10 mouse cellular contexts compared by ENCODE assay signal in the genomic region with DNA sequence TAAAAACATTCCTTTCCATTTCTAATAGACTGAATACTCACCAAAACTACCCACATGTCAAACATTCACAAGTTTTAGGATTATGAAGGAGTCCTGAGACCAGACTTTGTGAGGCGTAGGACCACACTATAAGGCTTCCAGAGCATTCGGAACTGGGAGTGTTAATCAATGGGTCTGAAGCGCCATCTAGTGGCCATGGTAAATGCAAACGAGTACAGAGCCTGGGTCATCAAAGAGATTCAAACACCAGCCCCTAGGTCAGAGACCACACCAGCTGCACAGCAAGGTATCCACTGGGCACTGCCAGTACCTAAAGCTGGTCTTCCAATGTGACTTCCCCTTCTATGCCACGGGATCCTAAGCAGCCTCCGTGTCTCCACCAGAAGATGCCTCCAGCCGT. TPM values are rescaled to one million over a fixed set of nuclear protein-coding genes. Genes with fewer than 3 reads are reported as not detected.
A peak's percentile ranks its signal among the peaks of the same experiment; 100 is the strongest.
DNase-seq lines count a peak whose midpoint lies in the region; ATAC-seq and TF ChIP-seq lines count a peak whose summit lies in the region.
"Had no signal": no experiment of that assay in that cellular context is flagged by ENCODE, and none has a peak within 500 bp of the region (broad histone marks: within the 10 kb centered on the region; RNA-seq: fewer than 3 reads in every experiment).

No protein-coding gene starts in this region.

- no peak overlapping the region for H3K9ac ChIP-seq in midbrain, embryonic 16.5 days (ENCODE audit: low read depth, low read length)
- H3K9ac ChIP-seq in forebrain, embryonic 16.5 days (replicated peaks; ENCODE audit: low read depth, low read length): no peak overlapping the region
- no peak overlapping the region for H3K9ac ChIP-seq in intestine, postnatal 0 days (ENCODE audit: low read depth, low read length)
- H3K9ac ChIP-seq: embryonic facial prominence, embryonic 12.5 days had no signal

- WGBS in midbrain, embryonic 10.5 days: 14% methylated on average over 7 of the region's 7 CpGs
- 12% methylated on average over 7 of the region's 7 CpGs for WGBS in midbrain, embryonic 16.5 days
- 12% methylated on average over 7 of the region's 7 CpGs for WGBS in forebrain, embryonic 16.5 days
- 13% methylated on average over 7 of the region's 7 CpGs for WGBS in intestine, postnatal 0 days

- no peak overlapping the region for H3K4me3 ChIP-seq in midbrain, embryonic 10.5 days
- H3K4me3 ChIP-seq in midbrain, embryonic 16.5 days (ENCODE audit: low read depth, low read length): no peak overlapping the region
- no peak overlapping the region for H3K4me3 ChIP-seq in forebrain, embryonic 16.5 days (replicated peaks; ENCODE audit: low read length)
- H3K4me3 ChIP-seq in intestine, postnatal 0 days (ENCODE audit: low read depth, low read length): no peak overlapping the region
- no peak overlapping the region for H3K4me3 ChIP-seq in testis, adult 2 months (ENCODE audit: control insufficient read depth, low read depth, low read length)
- H3K4me3 ChIP-seq: embryonic facial prominence, embryonic 12.5 days had no signal

- DNase-seq in midbrain, embryonic 10.5 days (ENCODE audit: low spot score): peak; percentile 80
- peak; percentile 59 for DNase-seq in cerebellum, adult 11 months
- peak; percentile 84 to 89 for DNase-seq in left cerebral cortex, postnatal 25 days (ENCODE audit: low spot score in 2 of 2)
- DNase-seq in natural killer cell, adult 2 months (ENCODE audit: low spot score in 2 of 2): peak; percentile 55 to 66

- H3K9me3 ChIP-seq in midbrain, embryonic 10.5 days (replicated peaks): no peaks in the 10 kb centered on the region
- no peaks in the 10 kb centered on the region for H3K9me3 ChIP-seq in midbrain, embryonic 16.5 days (replicated peaks; ENCODE audit: control insufficient read depth, low read length, poor library complexity, severe bottlenecking)
- no peaks in the 10 kb centered on the region for H3K9me3 ChIP-seq in forebrain, embryonic 16.5 days (ENCODE audit: control insufficient read depth, low read length)
- no peaks in the 10 kb centered on the region for H3K9me3 ChIP-seq in intestine, postnatal 0 days (ENCODE audit: control insufficient read depth)
- H3K9me3 ChIP-seq: embryonic facial prominence, embryonic 12.5 days had no signal

- no peak for TF ChIP-seq POLR2A in testis, adult 2 months (IDR thresholded peaks at IDR 0.05; ENCODE audit: control insufficient read depth, low read depth, low read length)

- no peak for ATAC-seq in midbrain, embryonic 16.5 days
- ATAC-seq in forebrain, embryonic 16.5 days: peak; percentile 63; the same call in 1 of the 2 replicates
- ATAC-seq in intestine, postnatal 0 days: 0 out of 2 replicates have a peak, but pooled peaks have one; percentile 41

- intact Hi-C loops in left cerebral cortex, postnatal 25 days (cut with DNase I): loop anchor here (1.0 to 5.0 kb wide), 3 partner anchors 131 to 301 kb away; no protein-coding TSS in a partner anchor

- peaks cover 15% of the 10 kb centered on the region; the same call in 1 of the 2 replicates for H3K27me3 ChIP-seq in midbrain, embryonic 10.5 days (ENCODE audit: low read depth, poor library complexity, severe bottlenecking)
- H3K27me3 ChIP-seq in midbrain, embryonic 16.5 days (ENCODE audit: control insufficient read depth, insufficient read depth, low read depth, low read length): 0 out of 2 replicates have a peak, but pooled peaks cover 2% of the 10 kb centered on the region
- no peaks in the 10 kb centered on the region for H3K27me3 ChIP-seq in forebrain, embryonic 16.5 days (replicated peaks; ENCODE audit: control insufficient read depth, insufficient read depth, low read length)
- H3K27me3 ChIP-seq in intestine, postnatal 0 days (replicated peaks; ENCODE audit: control insufficient read depth, insufficient read depth, low read length): 0 out of 2 replicates have a peak, but pooled peaks cover 3% of the 10 kb centered on the region
- no peaks in the 10 kb centered on the region for H3K27me3 ChIP-seq in testis, adult 2 months (ENCODE audit: control insufficient read depth, insufficient read depth, low read length)
- H3K27me3 ChIP-seq: embryonic facial prominence, embryonic 12.5 days had no signal

- no peak overlapping the region for H3K27ac ChIP-seq in midbrain, embryonic 10.5 days (replicated peaks)
- H3K27ac ChIP-seq in midbrain, embryonic 16.5 days (ENCODE audit: low read length): no peak overlapping the region
- H3K27ac ChIP-seq in forebrain, embryonic 16.5 days (ENCODE audit: low read length): no peak overlapping the region
- no peak overlapping the region for H3K27ac ChIP-seq in intestine, postnatal 0 days (ENCODE audit: low read depth, low read length)
- no peak overlapping the region for H3K27ac ChIP-seq in testis, adult 2 months (ENCODE audit: control insufficient read depth, insufficient read depth, low read depth, low read length)
- H3K27ac ChIP-seq: embryonic facial prominence, embryonic 12.5 days had no signal

- peak; percentile 91 for TF ChIP-seq CTCF in intestine, postnatal 0 days (IDR thresholded peaks at IDR 0.05; ENCODE audit: low read depth)
- peak; percentile 59; the same call in 1 of the 2 replicates for TF ChIP-seq CTCF in testis, adult 2 months (IDR thresholded peaks at IDR 0.05; ENCODE audit: control insufficient read depth, insufficient read depth, insufficient replicate concordance, low read depth, low read length)

- no peaks in the 10 kb centered on the region for H3K4me1 ChIP-seq in midbrain, embryonic 10.5 days
- H3K4me1 ChIP-seq in midbrain, embryonic 16.5 days (ENCODE audit: control insufficient read depth, insufficient read depth, low read length): no peaks in the 10 kb centered on the region
- H3K4me1 ChIP-seq in forebrain, embryonic 16.5 days (replicated peaks; ENCODE audit: control insufficient read depth, insufficient read depth, low read length): no peaks in the 10 kb centered on the region
- H3K4me1 ChIP-seq in intestine, postnatal 0 days (replicated peaks; ENCODE audit: control insufficient read depth, insufficient read depth, low read length): no peaks in the 10 kb centered on the region
- H3K4me1 ChIP-seq in testis, adult 2 months (ENCODE audit: control insufficient read depth, insufficient read depth, low read length): no peaks in the 10 kb centered on the region

- H3K36me3 ChIP-seq in midbrain, embryonic 10.5 days: no peaks in the 10 kb centered on the region
- H3K36me3 ChIP-seq in midbrain, embryonic 16.5 days (ENCODE audit: control insufficient read depth, insufficient read depth, low read length): no peaks in the 10 kb centered on the region
- no peaks in the 10 kb centered on the region for H3K36me3 ChIP-seq in forebrain, embryonic 16.5 days (ENCODE audit: control insufficient read depth, insufficient read depth)
- H3K36me3 ChIP-seq in intestine, postnatal 0 days (ENCODE audit: control insufficient read depth, insufficient read depth): no peaks in the 10 kb centered on the region
- H3K36me3 ChIP-seq in testis, adult 2 months (ENCODE audit: control insufficient read depth, insufficient read depth, low read length): no peaks in the 10 kb centered on the region
- H3K36me3 ChIP-seq: embryonic facial prominence, embryonic 12.5 days had no signal

- H3K4me2 ChIP-seq in midbrain, embryonic 16.5 days (ENCODE audit: low read length): no peak overlapping the region
- H3K4me2 ChIP-seq in forebrain, embryonic 16.5 days (ENCODE audit: low read length): no peak overlapping the region
- H3K4me2 ChIP-seq in intestine, postnatal 0 days (replicated peaks; ENCODE audit: low read depth): no peak overlapping the region
- H3K4me2 ChIP-seq: embryonic facial prominence, embryonic 12.5 days had no signal

RNA-seq across cellular contexts. Expression of gene Gng13, which starts 18.5 kb away (rescaled TPM):
- polyA plus RNA-seq in midbrain, embryonic 10.5 days (2016; fragmentation: Nextera tagmentation; extraction: Ambion mirVana): 0.51 and 0.77 TPM in 2 replicates
- 3.2 and 7.3 TPM in 2 replicates for polyA plus RNA-seq in midbrain, embryonic 16.5 days (2015; fragmentation: Nextera tagmentation; extraction: Ambion mirVana)
- polyA plus RNA-seq in forebrain, embryonic 16.5 days (2015; fragmentation: Nextera tagmentation; extraction: Ambion mirVana): 2.2 and 3.3 TPM in 2 replicates
- 0.92 and 0.95 TPM in 2 replicates for polyA plus RNA-seq in intestine, postnatal 0 days (2015; fragmentation: Nextera tagmentation; extraction: Ambion mirVana)
- total RNA-seq in left cerebral cortex, postnatal 25 days (2021): 100 to 1,000 TPM; 176 to 196 TPM
- polyA plus RNA-seq in testis, adult 2 months (2012; rRNA removed): 0.44 and 0.84 TPM in 2 replicates

RNA-seq across cellular contexts. Expression of gene Chtf18, which starts 28.8 kb away (rescaled TPM):
- polyA plus RNA-seq in midbrain, embryonic 10.5 days (2016; fragmentation: Nextera tagmentation; extraction: Ambion mirVana): 55.9 and 58.9 TPM in 2 replicates
- polyA plus RNA-seq in midbrain, embryonic 16.5 days (2015; fragmentation: Nextera tagmentation; extraction: Ambion mirVana): 4.7 and 5.4 TPM in 2 replicates
- polyA plus RNA-seq in forebrain, embryonic 16.5 days (2015; fragmentation: Nextera tagmentation; extraction: Ambion mirVana): 12.7 and 13.2 TPM in 2 replicates
- 4.3 and 6.1 TPM in 2 replicates for polyA plus RNA-seq in intestine, postnatal 0 days (2015; fragmentation: Nextera tagmentation; extraction: Ambion mirVana)
- 1 to 10 TPM; 2.4 to 3.0 TPM for total RNA-seq in left cerebral cortex, postnatal 25 days (2021)
- 16.1 and 18.9 TPM in 2 replicates for polyA plus RNA-seq in testis, adult 2 months (2012; rRNA removed)

RNA-seq across cellular contexts. Expression of gene Rpusd1, which starts 29.0 kb away (rescaled TPM):
- 22.5 and 24.7 TPM in 2 replicates for polyA plus RNA-seq in midbrain, embryonic 10.5 days (2016; fragmentation: Nextera tagmentation; extraction: Ambion mirVana)
- polyA plus RNA-seq in midbrain, embryonic 16.5 days (2015; fragmentation: Nextera tagmentation; extraction: Ambion mirVana): 26.6 and 26.8 TPM in 2 replicates
- polyA plus RNA-seq in forebrain, embryonic 16.5 days (2015; fragmentation: Nextera tagmentation; extraction: Ambion mirVana): 28.1 and 29.1 TPM in 2 replicates
- polyA plus RNA-seq in intestine, postnatal 0 days (2015; fragmentation: Nextera tagmentation; extraction: Ambion mirVana): 6.7 and 7.2 TPM in 2 replicates
- total RNA-seq in left cerebral cortex, postnatal 25 days (2021): 10 to 100 TPM; 46.9 to 48.7 TPM
- polyA plus RNA-seq in testis, adult 2 months (2012; rRNA removed): 8.3 and 9.8 TPM in 2 replicates

RNA-seq across cellular contexts. Expression of gene Mslnl, which starts 37.4 kb away (rescaled TPM):
- polyA plus RNA-seq in midbrain, embryonic 10.5 days (2016; fragmentation: Nextera tagmentation; extraction: Ambion mirVana): not detected in 2 replicates
- polyA plus RNA-seq in midbrain, embryonic 16.5 days (2015; fragmentation: Nextera tagmentation; extraction: Ambion mirVana): not detected in 2 replicates
- polyA plus RNA-seq in forebrain, embryonic 16.5 days (2015; fragmentation: Nextera tagmentation; extraction: Ambion mirVana): 0.17 TPM in 1 of 2 replicates, not detected in the other
- polyA plus RNA-seq in intestine, postnatal 0 days (2015; fragmentation: Nextera tagmentation; extraction: Ambion mirVana): not detected in 2 replicates
- total RNA-seq in left cerebral cortex, postnatal 25 days (2021): under 1 TPM in 1 of 2 experiments, not detected in 1; 0.25 TPM
- 0.65 and 1.0 TPM in 2 replicates for polyA plus RNA-seq in testis, adult 2 months (2012; rRNA removed)
- polyA plus RNA-seq: neural tube, embryonic 14.5 days had no signal

RNA-seq across cellular contexts. Expression of gene Msln, which starts 55.7 kb away (rescaled TPM):
- polyA plus RNA-seq in midbrain, embryonic 10.5 days (2016; fragmentation: Nextera tagmentation; extraction: Ambion mirVana): 0.16 TPM in 1 of 2 replicates, not detected in the other
- polyA plus RNA-seq in midbrain, embryonic 16.5 days (2015; fragmentation: Nextera tagmentation; extraction: Ambion mirVana): 0.15 and 0.85 TPM in 2 replicates
- polyA plus RNA-seq in forebrain, embryonic 16.5 days (2015; fragmentation: Nextera tagmentation; extraction: Ambion mirVana): 0.27 and 0.85 TPM in 2 replicates
- 48.2 and 57.0 TPM in 2 replicates for polyA plus RNA-seq in intestine, postnatal 0 days (2015; fragmentation: Nextera tagmentation; extraction: Ambion mirVana)
- total RNA-seq in left cerebral cortex, postnatal 25 days (2021): 1 to 10 TPM; 2.2 to 3.8 TPM
- 0.63 and 0.82 TPM in 2 replicates for polyA plus RNA-seq in testis, adult 2 months (2012; rRNA removed)
- polyA plus RNA-seq: neural tube, embryonic 14.5 days had no signal
